Mouse (Mus musculus): ENCODE data around the gene Acat2. TPM values are rescaled to one million over a fixed set of nuclear protein-coding genes. Genes with fewer than 3 reads are reported as not detected.

Gene Acat2
- total and polyA plus RNA-seq, 3 experiments, result 48.6 to 128 (median 58.6) TPM

DNA sequence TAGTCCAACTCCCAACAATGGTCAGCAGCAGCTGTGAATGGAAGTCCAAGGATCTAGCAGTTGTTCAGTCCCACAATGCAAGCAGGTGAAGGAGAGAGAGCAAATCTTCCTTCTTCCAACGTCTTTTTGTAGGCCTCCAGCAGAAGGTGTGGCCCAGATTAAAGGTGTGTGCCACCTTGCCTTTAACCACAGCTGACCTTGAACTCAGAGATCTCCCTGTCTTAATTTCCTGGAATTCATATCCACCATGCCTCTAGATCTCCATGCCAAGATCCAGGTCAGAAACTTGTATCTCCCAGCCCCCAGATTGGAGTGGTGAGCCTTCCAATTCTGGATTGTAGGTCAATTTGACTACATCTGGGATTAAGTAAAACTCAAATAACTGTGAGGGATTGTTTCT, 33.5 kb upstream of the Acat2 start, which contains the start of gene Wtap:
TSS of gene Wtap (minus strand) at position 101 of the 400 bp plus-strand sequence.
- no peak for DNase-seq (ENCODE audit: extremely low read depth)
- peaks cover 0 to 15% of the 10 kb centered on the region in 2 experiments; a peak in 2 of 4 replicates for H3K4me1 ChIP-seq (ENCODE audit: control insufficient read depth in 1 of 2, insufficient read depth in 2 of 2)
- H3K79me2 ChIP-seq (replicated peaks; ENCODE audit: control insufficient read depth, extremely low read depth, insufficient read depth, poor library complexity, severe bottlenecking), result peaks cover 19% of the 10 kb centered on the region
- dilution Hi-C loops (cut with MboI; ENCODE audit: extremely low pct_ligation_motif_present, extremely low pct_unique_long_range_greater_than_20kb, low sequenced_read_pairs), result no loop called here
- H3K27ac ChIP-seq (ENCODE audit: insufficient read depth, low read depth), result no peak within 1 kb of the TSS
- H3K9me3 ChIP-seq (replicated peaks; ENCODE audit: low read length), result no peaks in the 10 kb centered on the region
- H3K36me3 ChIP-seq (replicated peaks in 1 of 2; ENCODE audit: control insufficient read depth in 1 of 2, insufficient read depth in 1 of 2, low read length in 1 of 2), result no peaks in the 10 kb centered on the region
- in situ Hi-C loops (cut with MboI; ENCODE audit: low pct_ligation_motif_present, low pct_unique_long_range_greater_than_20kb, low sequenced_read_pairs), result no loop called here
- peak within 1 kb of the TSS; percentile 84 to 99 (median 87) for H3K4me3 ChIP-seq (replicated peaks in 1 of 3; ENCODE audit: low read depth in 2 of 3, low read length in 2 of 3, poor library complexity in 1 of 3)
- TF ChIP-seq IRF4 (IDR thresholded peaks at IDR 0.05; ENCODE audit: low read depth, low read length), result no peak
- peak within 1 kb of the TSS; percentile 70; the same call in 1 of the 2 replicates for H3K4me2 ChIP-seq (ENCODE audit: insufficient read depth, low read depth, poor library complexity, severe bottlenecking)
- H3K9ac ChIP-seq (ENCODE audit: insufficient read depth, low read depth), result peak within 1 kb of the TSS; percentile 96
- no peaks in the 10 kb centered on the region for H3K27me3 ChIP-seq (replicated peaks)

DNA sequence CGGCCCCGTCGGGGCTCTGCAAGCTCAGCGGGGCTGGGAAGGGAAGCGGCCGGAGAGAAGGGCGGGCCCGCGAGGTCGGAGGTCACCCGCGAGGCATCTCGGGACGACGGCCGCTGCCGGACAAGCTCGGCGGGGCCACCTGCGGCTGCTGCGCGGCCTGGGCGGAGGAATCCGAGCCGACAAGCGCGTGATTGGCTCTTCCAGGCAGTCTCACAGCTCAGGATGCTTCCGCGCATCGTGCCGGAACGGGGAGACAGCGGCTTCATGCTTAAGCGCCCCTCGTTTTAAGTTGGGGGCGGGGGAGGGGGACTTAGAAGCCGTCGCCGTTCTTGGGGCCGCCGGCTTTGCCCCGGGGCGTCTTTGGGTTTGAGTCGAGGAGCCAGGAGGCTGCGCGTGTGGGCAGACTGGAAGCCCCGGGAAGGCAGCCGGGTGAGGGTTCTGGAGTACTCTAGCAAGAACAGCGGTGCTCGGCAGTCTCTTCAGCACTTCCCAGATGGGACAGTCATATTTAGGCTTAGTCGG, 32.0 kb upstream of the Acat2 start:
- peak overlapping the region; percentile 84 to 99 (median 87) for H3K4me3 ChIP-seq (replicated peaks in 1 of 3; ENCODE audit: low read depth in 2 of 3, low read length in 2 of 3, poor library complexity in 1 of 3)
- peaks cover 0 to 8% of the 10 kb centered on the region in 2 experiments for H3K36me3 ChIP-seq (replicated peaks in 1 of 2; ENCODE audit: control insufficient read depth in 1 of 2, insufficient read depth in 1 of 2, low read length in 1 of 2)
- peaks cover 0 to 26% of the 10 kb centered on the region in 2 experiments; a peak in 2 of 4 replicates for H3K4me1 ChIP-seq (ENCODE audit: control insufficient read depth in 1 of 2, insufficient read depth in 2 of 2)
- H3K27ac ChIP-seq (ENCODE audit: insufficient read depth, low read depth), result peak overlapping the region; percentile 51
- H3K79me2 ChIP-seq (replicated peaks; ENCODE audit: control insufficient read depth, extremely low read depth, insufficient read depth, poor library complexity, severe bottlenecking), result peaks cover 34% of the 10 kb centered on the region
- H3K9ac ChIP-seq (ENCODE audit: insufficient read depth, low read depth), result peak overlapping the region; percentile 96
- in situ Hi-C loops (cut with MboI; ENCODE audit: low pct_ligation_motif_present, low pct_unique_long_range_greater_than_20kb, low sequenced_read_pairs), result no loop called here
- no peaks in the 10 kb centered on the region for H3K27me3 ChIP-seq (replicated peaks)
- peak; percentile 91 for DNase-seq (ENCODE audit: extremely low read depth)
- dilution Hi-C loops (cut with MboI; ENCODE audit: extremely low pct_ligation_motif_present, extremely low pct_unique_long_range_greater_than_20kb, low sequenced_read_pairs), result no loop called here
- H3K9me3 ChIP-seq (replicated peaks; ENCODE audit: low read length), result no peaks in the 10 kb centered on the region
- peak overlapping the region; percentile 70 for H3K4me2 ChIP-seq (ENCODE audit: insufficient read depth, low read depth, poor library complexity, severe bottlenecking)
- TF ChIP-seq JUND (conservative IDR thresholded peaks at IDR 0.05; ENCODE audit: low read depth, low read length) (no peak), POLR2AphosphoS2 (IDR thresholded peaks at IDR 0.05; ENCODE audit: low read depth, low read length) (peak; percentile 25; the same call in 1 of the 2 replicates), GABPA (IDR thresholded peaks at IDR 0.05; ENCODE audit: insufficient replicate concordance, low read depth, low read length) (peak; percentile 7; the same call in 1 of the 2 replicates), TBP (conservative IDR thresholded peaks at IDR 0.05; ENCODE audit: low read depth, low read length) (no peak; the same call in 1 of the 2 replicates), MYC (IDR thresholded peaks at IDR 0.05; ENCODE audit: low read depth, low read length) (peak; percentile 86; the same call in 1 of the 2 replicates), MEF2A (IDR thresholded peaks at IDR 0.05; ENCODE audit: borderline replicate concordance, low read depth, low read length) (peak; percentile 87), HCFC1 (IDR thresholded peaks at IDR 0.05; ENCODE audit: low read depth, low read length) (peak; percentile 83), BHLHE40 (IDR thresholded peaks at IDR 0.05; ENCODE audit: low read depth, low read length) (peak; percentile 65), CHD1 (IDR thresholded peaks at IDR 0.05; ENCODE audit: low read depth, low read length) (no peak; the same call in 1 of the 2 replicates), SMC3 (IDR thresholded peaks at IDR 0.05; ENCODE audit: low read depth, low read length) (no peak), PAX5 (IDR thresholded peaks at IDR 0.05; ENCODE audit: low read length) (no peak), USF2 (conservative IDR thresholded peaks at IDR 0.05; ENCODE audit: low read depth, low read length) (no peak), EP300 (IDR thresholded peaks at IDR 0.05; ENCODE audit: low read length) (no peak), MAFK (IDR thresholded peaks at IDR 0.05; ENCODE audit: insufficient replicate concordance, low read length) (no peak), ZMIZ1 (IDR thresholded peaks at IDR 0.05; ENCODE audit: low read depth, low read length) (peak; percentile 81), RCOR1 (conservative IDR thresholded peaks at IDR 0.05; ENCODE audit: low read depth, low read length) (peak; percentile 46; the same call in 1 of the 2 replicates), ZNF384 (IDR thresholded peaks at IDR 0.05; ENCODE audit: low read depth, low read length) (no peak), POLR2A (IDR thresholded peaks at IDR 0.05; ENCODE audit: low read depth, low read length) (peak; percentile 79), UBTF (IDR thresholded peaks at IDR 0.05; ENCODE audit: low read depth, low read length) (0 out of 2 replicates have a peak, but pooled peaks have one; percentile 73), NRF1 (IDR thresholded peaks at IDR 0.05; ENCODE audit: low read depth, low read length) (peak; percentile 62), MAZ (IDR thresholded peaks at IDR 0.05; ENCODE audit: low read depth, low read length) (peak; percentile 87; the same call in 1 of the 2 replicates), CTCF (conservative IDR thresholded peaks at IDR 0.05 in 1 of 2, IDR thresholded peaks at IDR 0.05 in 1 of 2; ENCODE audit: low read depth in 2 of 2, low read length in 2 of 2) (no peak; a peak in 1 of 4 replicates), TCF12 (IDR thresholded peaks at IDR 0.05; ENCODE audit: low read depth, low read length) (peak; percentile 94), USF1 (IDR thresholded peaks at IDR 0.05; ENCODE audit: low read depth, low read length) (no peak), CHD2 (IDR thresholded peaks at IDR 0.05; ENCODE audit: low read length) (peak; percentile 96), NELFE (IDR thresholded peaks at IDR 0.05; ENCODE audit: low read depth, low read length) (peak; percentile 80; the same call in 1 of the 2 replicates), ELF1 (IDR thresholded peaks at IDR 0.05; ENCODE audit: low read depth, low read length) (peak; percentile 84), ETS1 (conservative IDR thresholded peaks at IDR 0.05; ENCODE audit: low read depth, low read length) (peak; percentile 41; the same call in 1 of the 2 replicates), MXI1 (IDR thresholded peaks at IDR 0.05; ENCODE audit: low read depth, low read length) (peak; percentile 88), ZKSCAN1 (IDR thresholded peaks at IDR 0.05; ENCODE audit: borderline replicate concordance, low read depth, low read length) (peak; percentile 51; the same call in 1 of the 2 replicates), JUN (IDR thresholded peaks at IDR 0.05; ENCODE audit: insufficient read depth, low read depth, low read length) (no peak)

Measured in CH12.LX (cell line).